Mouse (Mus musculus) megakaryocyte-erythroid progenitor cell, adult 5-6 weeks (primary cell): Measurements from ENCODE around the gene Rxra. TPM values are rescaled to one million over a fixed set of nuclear protein-coding genes. Genes with fewer than 3 reads are reported as not detected.

Experiments
- ATAC-seq: replicated peaks from 2 replicates; pipeline ENCODE4 v1.8.0; 2016; ENCODE audit warnings: mild to moderate bottlenecking, inconsistent platforms; ENCODE audit not compliant: severe bottlenecking, poor library complexity, low FRiP score, low TSS enrichment
- total RNA-seq, 2 experiments: library from RNA; stranded (forward) in 1 of 2; stranded (reverse) in 1 of 2; fragments of 200-1000, 215-1000 nt in 1 of 2; fragments of >200 nt in 1 of 2; fragmentation: Nextera tagmentation in 1 of 2; gene quantifications; 2 replicates each; pipeline ENCODE4 v1.2.3; 2014 to 2017

The Rxra gene
- total RNA-seq, 2 experiments from 2014 or later = 7.0 to 8.0 TPM

DNA sequence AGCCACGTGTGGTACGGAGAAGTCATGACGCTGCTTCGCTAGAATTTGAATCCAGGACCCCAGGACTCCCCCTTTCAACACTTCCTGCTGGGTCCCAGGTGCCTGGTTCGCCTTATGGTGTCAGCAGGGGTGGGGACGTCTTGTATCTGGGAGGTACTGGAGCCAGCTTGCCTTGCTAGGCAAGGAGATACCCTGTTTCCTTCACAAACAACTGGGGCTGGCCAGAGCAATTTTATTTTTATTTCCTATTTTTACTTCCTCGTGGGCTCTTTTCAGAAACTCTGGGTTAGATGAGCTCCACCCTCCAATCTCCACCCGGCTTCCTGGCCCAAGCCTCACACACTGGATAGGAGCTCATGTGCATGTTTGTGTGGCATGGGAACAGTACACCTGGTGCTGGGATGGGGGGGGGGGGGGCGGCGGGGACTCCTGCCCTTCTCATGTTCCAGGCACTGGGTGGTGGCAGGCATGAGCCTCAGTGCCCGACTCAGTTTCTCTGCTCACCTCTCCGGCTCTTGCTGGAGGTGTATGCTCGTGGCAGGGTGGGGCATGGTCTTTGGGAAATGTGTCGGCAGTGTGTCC, 15.0 kb downstream of the Rxra start:
- ATAC-seq = no peak

DNA sequence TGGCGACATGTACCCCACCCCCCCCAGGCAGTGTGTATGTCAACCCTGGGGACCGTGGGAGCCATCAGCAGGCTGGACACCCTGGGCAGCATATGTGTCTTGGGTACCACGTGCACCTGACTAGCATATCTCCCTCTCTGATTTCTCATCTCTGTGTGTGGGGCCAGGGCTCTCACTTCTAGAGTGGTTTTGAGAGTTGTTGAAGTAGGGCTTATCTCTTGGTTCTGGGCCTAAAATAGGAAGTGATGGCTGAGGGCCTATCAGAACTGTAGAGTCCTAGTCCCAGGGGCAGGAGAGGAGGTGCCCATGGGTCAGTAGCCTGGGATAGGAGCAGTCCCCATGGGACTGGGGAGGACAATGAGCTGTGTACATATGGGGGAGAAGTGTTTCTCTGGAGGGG, 16.4 kb downstream of the Rxra start:
- ATAC-seq = 0 out of 2 replicates have a peak, but pooled peaks have one; percentile 28

DNA sequence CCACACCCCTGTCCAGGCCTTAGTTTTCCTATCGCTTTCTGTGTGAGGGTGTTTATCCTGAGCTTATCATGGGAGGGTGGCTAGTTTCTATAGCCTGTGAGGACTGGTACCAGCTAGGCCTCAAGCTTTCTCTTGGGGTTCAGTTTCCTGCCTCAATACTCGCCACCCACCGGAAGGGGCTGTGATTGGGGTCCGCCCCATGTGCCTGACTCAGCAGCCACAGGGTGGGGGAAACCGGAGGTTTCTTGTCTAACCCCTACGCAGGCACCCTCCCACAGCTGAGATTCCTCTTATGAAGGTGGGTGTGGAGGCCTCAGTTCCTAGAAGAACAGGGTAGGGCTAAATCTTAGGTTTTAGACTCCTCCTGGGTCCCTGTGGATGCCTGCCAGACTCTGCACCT, 17.4 kb downstream of the Rxra start:
- no peak for ATAC-seq

DNA sequence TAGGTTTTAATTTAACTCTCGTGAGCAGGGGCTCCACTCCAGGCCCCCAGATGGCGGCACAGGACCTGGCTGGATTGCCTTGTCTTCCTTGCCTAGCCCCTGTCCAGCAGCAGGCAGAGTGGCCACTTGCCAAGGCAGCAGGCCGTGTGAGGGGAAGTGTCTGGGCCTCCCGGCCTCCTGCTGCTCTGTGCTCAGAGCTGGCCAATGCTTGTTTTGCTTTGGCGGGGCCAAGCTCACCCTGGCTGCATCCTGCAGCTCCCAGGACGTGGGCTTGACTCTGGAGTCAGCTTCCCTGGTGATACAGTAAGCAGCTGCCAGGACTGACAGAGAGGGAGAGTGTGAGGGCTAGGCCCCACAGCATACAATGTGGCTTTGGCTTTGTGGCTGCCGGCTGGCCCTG, 23.3 kb downstream of the Rxra start:
- ATAC-seq = no peak

DNA sequence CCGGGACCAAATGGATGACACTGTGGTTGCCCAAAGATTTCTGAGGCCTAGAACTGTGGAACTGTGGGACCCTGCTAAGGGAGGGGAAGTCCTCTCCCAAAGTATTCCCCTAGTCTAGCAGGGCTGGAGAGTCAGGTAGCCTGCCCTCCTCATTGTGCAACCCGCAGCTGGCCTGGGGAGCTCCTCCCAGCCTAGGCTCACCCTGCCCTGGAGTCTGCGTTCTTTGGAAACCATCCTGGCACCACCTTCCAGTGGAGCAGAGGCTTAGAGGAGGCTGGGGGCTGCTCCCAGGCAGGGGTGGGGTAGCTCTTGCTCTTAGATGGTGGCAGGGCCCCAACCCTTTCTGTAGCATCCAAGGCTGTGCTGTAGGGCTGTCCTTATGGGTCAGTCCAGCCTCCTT, 26.0 kb downstream of the Rxra start:
- ATAC-seq = no peak

DNA sequence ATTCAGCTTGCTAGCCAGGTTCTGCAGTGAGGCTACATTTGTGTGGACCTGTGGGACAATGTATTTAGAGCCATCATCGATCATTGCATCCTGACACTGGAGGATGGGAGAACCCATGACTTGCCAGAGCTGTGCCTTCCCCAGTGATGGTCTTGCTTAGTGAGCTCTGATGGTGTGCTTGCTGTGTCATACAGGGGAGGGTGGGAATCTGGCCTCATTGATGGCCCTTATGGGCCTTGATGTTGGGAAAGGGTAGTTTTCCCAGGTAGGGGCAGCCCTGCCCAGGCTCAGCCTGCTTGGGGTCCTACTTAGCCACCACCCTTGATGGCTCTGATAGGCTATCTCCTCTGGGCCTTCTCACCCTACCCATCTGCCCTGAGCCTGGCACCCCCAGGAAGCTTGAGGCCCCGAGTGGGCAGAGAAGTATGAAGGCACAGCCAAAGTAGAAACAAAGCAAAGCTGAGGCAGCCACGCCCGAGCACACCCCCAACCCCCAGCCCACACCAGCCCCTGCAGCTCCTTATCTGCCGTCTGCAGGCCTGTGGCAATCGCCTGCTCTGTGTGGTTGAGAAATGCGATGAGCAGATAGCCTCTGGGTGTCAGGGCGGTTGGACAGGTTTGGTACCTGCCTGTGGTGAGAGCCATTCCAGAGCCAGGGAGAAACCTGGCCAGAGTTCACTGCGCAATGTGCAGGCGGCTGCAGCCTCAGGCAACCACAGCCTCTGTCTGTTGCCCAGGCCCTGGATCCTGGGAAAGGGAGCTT, 26.8 kb downstream of the Rxra start:
- ATAC-seq = peak; percentile 82

DNA sequence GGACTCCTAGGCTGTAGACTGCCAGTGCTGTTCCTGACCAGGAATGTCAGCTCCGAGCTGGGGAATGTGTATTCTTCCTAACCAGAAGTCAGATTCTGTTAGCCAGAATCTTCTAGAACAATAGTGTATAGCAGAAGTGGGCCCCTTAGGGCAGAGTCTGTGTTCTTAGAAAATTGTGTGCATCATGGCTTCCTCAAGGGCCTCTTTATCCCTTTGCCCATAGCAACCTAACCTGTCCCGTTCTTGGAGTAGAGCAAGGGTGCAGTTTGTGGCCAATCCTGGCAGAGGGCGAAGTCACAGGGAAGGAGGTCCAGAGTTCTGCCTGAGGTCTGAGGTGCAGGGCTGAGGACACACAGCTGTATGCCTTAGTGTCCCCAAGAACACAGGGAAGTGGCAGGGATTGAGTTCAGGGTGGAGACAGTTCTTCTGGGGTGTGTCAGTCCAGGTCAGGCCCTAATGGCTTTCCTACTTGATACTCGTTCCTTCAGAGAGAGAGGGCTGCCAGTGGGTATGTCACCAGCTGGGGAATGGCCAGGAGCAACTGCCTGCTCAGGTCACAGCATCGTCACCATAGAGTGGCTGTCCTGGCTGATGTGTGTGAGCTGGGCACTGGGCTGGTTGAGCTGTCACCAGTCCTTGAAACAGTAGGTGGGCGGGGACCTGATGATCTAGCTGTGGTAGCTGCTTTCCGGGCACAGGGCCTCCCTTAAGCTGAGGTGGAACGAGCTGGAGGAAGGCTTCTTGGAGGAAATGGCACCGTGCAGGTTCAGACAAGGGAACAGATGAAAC, 27.8 kb downstream of the Rxra start:
- peak; percentile 20; the same call in 1 of the 2 replicates for ATAC-seq

DNA sequence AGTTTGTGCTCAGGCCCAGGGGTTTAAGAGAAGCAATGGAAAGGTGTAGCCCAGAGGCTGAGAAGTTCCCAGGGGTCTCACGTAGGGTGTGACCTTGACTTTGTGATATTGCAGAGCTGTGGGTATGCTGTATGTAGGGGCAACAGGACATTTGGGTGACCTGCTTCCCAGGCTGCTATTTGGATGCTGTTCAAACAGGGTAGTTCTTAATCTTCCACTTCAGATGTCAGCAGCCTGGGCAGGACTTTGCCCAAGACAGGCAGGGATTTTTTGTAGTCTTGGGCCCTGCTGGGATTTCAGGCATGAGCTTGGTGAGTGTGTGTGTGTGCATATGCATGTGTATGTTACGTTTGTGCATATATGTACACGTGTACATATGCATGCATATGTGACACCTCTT, 28.4 kb downstream of the Rxra start:
- ATAC-seq = no peak

DNA sequence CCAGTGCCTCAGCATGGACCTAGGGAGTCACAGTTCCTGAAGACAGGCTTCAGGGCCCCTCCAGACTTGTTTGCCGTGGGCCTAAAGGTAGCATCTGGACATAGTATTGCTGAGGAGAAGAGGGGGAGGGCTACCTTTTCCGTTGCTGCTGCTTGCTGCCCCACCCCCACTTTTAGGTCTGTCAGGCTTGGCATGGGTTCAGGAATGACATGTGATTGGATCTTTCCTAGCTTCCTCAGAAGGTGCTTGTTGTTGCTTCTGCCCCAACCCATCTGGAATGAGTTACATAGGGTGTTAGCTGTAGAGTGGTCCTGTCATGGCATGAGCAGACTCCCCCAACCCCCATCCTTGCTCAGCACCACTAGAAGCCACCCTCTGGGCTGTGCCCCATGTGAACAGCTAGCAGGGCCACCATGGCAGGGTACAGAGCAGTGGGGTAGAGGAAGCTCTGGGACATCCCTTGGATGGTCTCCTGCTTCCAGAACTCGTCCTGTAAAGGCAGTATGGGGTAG, 34.7 kb downstream of the Rxra start:
- no peak for ATAC-seq

DNA sequence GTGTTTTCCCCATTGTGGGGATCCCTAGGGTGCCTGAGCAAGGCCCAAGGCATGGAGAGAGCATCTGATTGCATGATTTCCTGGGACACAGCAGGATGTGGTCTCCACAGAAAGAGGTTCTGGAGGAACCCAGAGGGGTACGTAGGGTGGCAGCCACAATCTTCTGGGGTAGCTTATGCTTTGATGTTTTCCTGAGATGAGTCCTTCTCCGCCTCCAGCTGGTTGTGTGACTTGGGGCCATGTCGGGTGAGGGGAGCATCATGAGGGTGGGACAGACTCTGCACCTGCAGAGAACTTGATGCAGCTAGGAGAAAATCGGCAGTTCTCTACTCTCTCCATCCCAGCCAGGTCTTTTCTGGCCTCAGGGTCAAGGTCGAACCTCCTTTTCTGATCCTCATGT, 36.4 kb downstream of the Rxra start:
- no peak for ATAC-seq

DNA sequence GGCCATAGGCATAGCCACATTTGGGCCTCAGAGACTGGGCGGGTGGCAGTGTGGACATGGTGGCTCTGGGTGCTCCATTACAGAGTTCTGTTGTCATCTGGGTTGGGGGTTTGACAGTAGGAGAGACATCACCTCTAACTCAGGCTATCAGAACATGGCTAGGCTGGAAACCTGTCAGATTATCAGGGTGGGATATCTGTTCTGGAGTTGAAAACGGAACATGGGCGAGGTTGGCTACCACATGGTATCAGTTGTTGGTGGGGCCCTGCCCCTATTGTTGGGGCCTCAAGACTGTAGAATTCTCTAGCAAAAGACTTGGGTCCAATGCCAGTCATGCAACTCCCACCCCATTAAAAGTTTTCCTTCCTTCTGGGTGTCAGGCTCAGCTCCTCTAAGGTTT, 37.1 kb downstream of the Rxra start:
- ATAC-seq = no peak

DNA sequence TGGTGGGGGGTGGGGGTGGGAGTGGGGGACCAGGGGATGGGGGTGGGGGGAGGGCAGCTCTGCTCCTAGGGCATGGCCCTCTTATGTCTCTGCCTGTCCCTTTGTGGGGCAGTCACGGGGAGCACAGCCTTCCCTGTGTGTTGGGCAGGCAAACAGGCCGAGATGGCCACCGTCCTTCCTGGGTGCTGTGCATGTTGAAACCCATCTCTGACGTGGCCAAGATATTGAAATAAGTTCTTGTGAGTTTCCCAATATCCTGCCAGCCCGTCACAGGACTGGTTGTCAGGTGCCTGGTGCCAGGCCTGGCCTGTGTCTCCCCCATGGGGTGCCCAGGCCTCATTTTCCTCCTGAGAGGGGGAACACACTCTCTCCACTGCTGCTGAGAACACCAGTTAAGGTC, 37.9 kb downstream of the Rxra start:
- no peak for ATAC-seq

DNA sequence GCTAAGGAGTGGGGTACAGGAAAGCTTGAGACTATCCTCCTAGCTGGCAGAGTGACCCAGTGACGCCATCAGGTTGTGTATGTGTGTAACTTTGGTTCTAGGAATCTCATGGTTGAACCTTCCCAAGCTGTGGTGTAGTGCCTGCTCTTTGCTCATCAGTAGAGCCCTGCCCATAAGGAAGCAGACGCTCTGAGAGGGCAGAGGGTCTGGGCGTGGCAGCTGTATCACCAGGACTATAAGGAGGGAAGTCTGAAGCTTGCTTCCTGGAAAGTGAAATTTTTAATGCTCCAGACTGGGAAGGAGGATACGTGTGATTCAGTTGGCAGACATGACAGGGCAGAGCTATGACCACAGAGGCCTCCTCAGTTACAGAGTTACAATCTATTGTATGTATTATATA, 39.0 kb downstream of the Rxra start:
- ATAC-seq = no peak

DNA sequence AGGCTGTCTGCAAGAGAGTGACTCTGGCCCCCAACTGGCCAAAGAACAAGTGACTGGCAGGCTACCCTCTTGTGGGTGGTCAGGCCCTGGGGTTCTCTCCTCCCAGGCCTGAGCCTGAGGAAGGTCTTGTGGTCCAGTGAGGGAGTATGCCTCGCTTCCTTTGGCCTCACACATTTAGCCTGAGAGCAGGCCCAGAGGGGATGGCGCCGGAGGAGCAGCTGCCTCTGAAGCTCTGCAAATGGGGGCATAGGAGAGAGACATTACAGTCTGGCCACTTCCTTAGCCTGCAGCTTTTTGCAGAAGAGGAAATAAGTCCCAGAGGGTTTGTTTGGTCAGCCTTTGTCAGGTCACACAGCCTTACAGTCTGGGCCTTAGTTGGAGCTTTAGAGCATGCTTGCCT, 40.1 kb downstream of the Rxra start:
- ATAC-seq = no peak

DNA sequence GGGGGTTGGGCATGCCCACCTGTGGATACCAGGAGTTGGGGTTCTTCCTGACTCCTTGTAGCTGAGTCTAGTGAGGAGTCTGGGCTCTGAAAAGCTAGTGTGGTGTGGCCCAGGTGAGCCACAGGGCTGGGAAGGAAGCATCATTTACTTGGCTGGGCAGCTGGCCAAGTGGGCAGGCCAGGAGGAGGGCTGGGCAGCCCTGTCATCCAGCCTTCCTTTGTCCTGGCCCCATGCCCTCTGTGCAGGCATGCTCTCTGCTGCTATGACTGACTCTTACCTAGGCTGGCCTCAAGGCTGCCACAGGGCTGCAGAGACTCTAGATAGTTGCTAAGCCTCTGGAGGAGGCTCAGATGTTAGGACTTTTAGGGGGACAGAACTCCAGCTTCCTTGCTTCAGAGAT, 42.0 kb downstream of the Rxra start:
- ATAC-seq = peak; percentile 73

DNA sequence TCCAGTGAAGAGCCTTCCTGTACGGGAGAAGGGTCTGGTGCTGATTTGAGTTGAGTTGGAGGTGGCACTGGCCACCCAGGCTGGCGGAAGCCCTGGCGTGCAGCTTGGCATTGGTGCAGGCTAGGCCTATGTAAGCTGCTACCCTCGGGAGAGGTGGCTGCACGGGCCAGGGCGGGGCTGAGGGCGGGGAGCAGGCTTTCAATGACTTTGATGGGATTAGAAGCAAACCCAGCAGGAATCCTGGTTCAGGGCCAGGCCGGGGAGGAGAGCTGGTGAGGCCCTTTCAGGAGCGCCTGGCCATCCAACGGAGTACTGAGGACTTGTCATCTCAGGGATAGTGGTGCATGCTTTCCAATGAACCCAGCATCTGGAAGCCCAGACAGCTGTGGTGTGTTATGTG, 43.4 kb downstream of the Rxra start:
- ATAC-seq = no peak

DNA sequence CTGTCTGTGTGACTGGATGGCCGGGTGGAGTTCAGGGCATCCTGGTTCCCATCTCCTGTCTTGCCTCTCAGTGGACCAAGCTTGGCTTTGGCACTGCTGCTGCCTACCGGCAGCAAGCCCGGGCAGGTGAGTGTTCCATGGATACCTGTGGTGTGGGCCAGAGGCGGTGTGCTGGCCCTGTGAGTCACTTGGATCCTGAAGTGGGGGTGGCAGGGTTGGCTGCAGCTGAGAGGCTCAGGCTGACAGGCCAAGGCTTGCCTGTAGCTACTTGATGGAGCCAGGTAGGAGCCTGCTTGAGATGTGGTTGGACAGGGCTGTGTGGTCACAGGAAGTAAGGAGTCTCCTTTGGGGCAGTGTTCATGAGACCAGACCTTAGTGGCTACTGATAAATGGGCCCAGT, 45.4 kb downstream of the Rxra start:
- ATAC-seq = no peak

DNA sequence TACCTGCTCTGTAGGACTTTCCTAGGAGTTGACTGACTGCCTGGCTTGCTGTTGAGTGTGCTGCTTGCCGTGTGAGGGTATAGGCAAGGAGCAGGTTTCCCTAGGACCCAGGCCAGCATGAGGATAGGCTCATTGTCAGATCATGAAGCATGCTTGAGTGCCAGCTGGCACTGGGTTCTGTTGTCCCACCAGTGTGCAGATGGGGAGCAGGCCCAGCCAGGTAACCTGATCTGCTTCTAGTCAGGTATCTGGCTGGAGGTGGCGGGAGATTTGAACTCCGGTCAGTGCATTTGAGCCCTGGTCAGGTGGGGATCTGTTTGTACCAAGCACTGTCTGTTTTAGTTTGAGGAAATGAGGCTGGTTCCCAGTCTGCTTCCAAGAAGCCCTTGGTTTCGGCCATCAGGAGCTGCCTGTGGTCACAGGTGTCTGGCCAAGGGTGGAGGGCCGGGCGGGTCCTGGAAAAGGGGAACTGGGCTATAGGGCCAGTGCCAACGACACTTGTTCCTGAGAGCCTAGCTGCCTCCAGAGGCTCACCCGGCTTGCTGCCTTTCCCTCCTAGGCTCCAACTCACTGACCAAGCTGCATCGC, 48.6 kb downstream of the Rxra start:
- no peak for ATAC-seq

DNA sequence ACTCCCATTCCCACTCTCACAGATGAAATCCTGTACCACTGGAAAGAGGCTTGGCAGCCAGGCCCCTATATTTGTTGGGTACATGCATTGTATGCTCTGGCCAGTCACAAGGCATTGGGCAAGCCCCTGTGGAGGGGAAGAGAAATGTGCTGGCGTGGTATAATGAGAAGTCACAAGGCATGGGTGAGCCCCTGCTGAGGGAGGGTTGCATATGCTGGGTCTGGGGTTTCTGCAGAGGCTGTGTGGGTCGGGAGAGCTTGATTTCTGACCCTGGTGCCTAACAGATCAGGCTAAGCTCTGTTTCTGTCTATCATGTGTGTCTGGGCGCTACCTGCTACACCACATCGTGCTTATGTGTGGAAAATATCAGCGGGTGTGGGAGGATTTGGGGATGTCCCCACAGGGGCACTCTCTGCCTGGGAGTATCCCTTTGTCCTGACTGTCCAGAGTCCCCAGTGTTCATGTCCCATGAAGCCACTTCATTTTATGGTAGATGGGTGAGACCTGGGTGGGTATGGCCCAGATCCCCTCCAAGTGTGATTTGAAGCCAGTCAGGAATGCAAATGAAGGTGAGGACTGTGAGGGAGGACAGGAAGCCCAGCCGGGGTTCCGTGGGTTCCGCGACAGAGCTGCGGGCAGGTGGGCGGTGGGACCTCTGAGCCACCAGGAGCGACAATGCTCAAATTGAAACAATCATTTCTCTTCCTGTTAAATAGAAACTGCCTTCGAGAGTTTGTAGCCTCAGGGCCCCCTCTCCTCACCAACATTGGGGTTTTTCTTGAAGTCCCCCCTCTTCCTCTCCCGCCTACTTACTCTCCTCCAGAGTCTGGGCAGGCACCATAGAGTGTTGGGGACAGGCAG, 52.0 kb downstream of the Rxra start:
- no peak for ATAC-seq
